8 mouse cellular contexts compared by ENCODE assay signal in the genomic region with DNA sequence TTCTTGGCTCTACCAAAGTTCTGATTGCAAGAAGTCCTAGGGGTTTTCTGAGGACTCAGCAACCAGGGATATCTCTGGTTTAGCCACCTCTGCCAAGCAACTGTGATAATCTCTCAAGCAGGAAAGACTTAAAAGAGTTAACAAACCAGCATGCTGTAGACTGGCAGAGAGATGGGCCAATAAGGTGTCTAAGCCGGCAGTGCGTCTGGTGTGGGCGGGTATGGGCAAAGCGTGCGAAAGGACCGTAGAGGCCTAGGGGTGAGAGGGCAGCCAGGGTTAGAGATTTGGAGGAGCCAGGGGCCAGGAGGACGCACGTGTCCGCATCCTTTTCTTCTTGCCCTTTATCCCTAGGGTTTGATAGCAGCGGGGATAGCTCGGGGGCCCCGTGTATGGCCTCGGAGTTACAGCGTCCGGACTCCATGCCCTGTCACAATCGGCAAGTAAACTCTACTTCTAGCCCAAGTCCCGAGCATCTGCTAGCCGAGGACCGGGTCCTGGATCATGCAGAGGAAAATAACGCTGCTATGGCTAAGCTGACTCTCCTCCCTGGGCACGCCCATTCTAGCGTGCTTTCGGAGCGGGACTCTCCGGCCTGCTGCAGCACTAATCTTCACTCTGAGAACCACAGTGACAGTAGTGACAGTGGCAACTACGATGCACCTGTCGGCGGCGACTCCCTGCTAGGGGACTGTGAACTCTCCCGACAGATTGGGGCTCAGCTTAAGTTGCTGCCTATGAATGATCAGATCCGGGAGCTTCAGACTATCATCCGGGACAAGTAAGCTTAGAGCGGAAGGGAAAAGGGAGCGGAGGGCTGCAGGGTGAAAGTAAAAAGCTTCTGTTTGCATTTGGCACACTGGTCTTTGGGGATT. TPM values are rescaled to one million over a fixed set of nuclear protein-coding genes. Genes with fewer than 3 reads are reported as not detected.
DNase-seq lines count a peak whose midpoint lies in the region; ATAC-seq lines count a peak whose summit lies in the region.

A gene (plus strand): TSS at position 247 of the 872 bp plus-strand sequence.

- ATAC-seq in intestine, embryonic 16.5 days: peak; percentile 98

- peak within 1 kb of the TSS; percentile 77 for H3K27ac ChIP-seq in intestine, embryonic 16.5 days (ENCODE audit: low read length)
- H3K27ac ChIP-seq in midbrain, embryonic 10.5 days (replicated peaks): peak within 1 kb of the TSS; percentile 78

- H3K4me3 ChIP-seq in intestine, embryonic 16.5 days (ENCODE audit: low read length): peak within 1 kb of the TSS; percentile 63
- H3K4me3 ChIP-seq in midbrain, embryonic 10.5 days: peak within 1 kb of the TSS; percentile 58

- no peaks in the 10 kb centered on the region for H3K36me3 ChIP-seq in intestine, embryonic 16.5 days (ENCODE audit: control insufficient read depth, insufficient read depth, low read length)
- no peaks in the 10 kb centered on the region for H3K36me3 ChIP-seq in midbrain, embryonic 10.5 days

- peak within 1 kb of the TSS; percentile 48 for H3K4me2 ChIP-seq in intestine, embryonic 16.5 days (ENCODE audit: low read depth, low read length)

- 16% methylated on average over 34 of the region's 34 CpGs for WGBS in intestine, embryonic 16.5 days
- 21% methylated on average over 34 of the region's 34 CpGs for WGBS in midbrain, embryonic 10.5 days

- H3K9ac ChIP-seq in intestine, embryonic 16.5 days (ENCODE audit: low read depth, low read length): peak within 1 kb of the TSS; percentile 61

- peak; percentile 78 for DNase-seq in adrenal gland, adult 8-10 months
- peak; percentile 48 for DNase-seq in embryo, embryonic 11.5 days (ENCODE audit: low read depth, low spot score)
- DNase-seq in gastrocnemius, postnatal 36 days: peak; percentile 45 to 64
- peak; percentile 72 to 75 for DNase-seq in left cerebral cortex, postnatal 36 days (ENCODE audit: low spot score in 2 of 2)
- peak; percentile 64 for DNase-seq in midbrain, embryonic 10.5 days (ENCODE audit: low spot score)
- peak; percentile 69 for DNase-seq in right cerebral cortex, postnatal 4 days
- peak; percentile 54 for DNase-seq in yolk sac, embryonic 10.5 days (ENCODE audit: low spot score)

- no peaks in the 10 kb centered on the region for H3K9me3 ChIP-seq in intestine, embryonic 16.5 days (ENCODE audit: control insufficient read depth, low read length)
- H3K9me3 ChIP-seq in midbrain, embryonic 10.5 days (replicated peaks): no peaks in the 10 kb centered on the region

- H3K27me3 ChIP-seq in intestine, embryonic 16.5 days (replicated peaks; ENCODE audit: control insufficient read depth, insufficient read depth, low read length): no peaks in the 10 kb centered on the region
- peaks cover 94% of the 10 kb centered on the region for H3K27me3 ChIP-seq in midbrain, embryonic 10.5 days (ENCODE audit: low read depth, poor library complexity, severe bottlenecking)

- no peaks in the 10 kb centered on the region for H3K4me1 ChIP-seq in intestine, embryonic 16.5 days (ENCODE audit: control insufficient read depth, insufficient read depth, low read length)
- no peaks in the 10 kb centered on the region for H3K4me1 ChIP-seq in midbrain, embryonic 10.5 days

- intact Hi-C loops in gastrocnemius, postnatal 36 days (cut with DNase I): no loop called here
- intact Hi-C loops in left cerebral cortex, postnatal 36 days (cut with DNase I): loop anchor here (10.0 kb wide), 1 partner anchor 68 kb away; a partner anchor contains a TSS

RNA-seq across cellular contexts. Expression of the gene that starts here (rescaled TPM):
- total RNA-seq in adrenal gland, adult 8-10 months (2022): 10 to 100 TPM; 17.7 to 19.7 (median 18.7) TPM
- 10 to 100 TPM in 1 of 2 experiments, 1 to 10 TPM in 1; 10.0 to 11.0 TPM for total RNA-seq in gastrocnemius, postnatal 36 days (2021)
- polyA plus RNA-seq in intestine, embryonic 16.5 days (2015; fragmentation: Nextera tagmentation; extraction: Ambion mirVana): 1.2 and 1.6 TPM in 2 replicates
- 10 to 100 TPM; 14.9 to 15.4 TPM for total RNA-seq in left cerebral cortex, postnatal 36 days (2021)
- 0.68 and 1.1 TPM in 2 replicates for polyA plus RNA-seq in midbrain, embryonic 10.5 days (2016; fragmentation: Nextera tagmentation; extraction: Ambion mirVana)

Comparison
In these comparisons a context has a peak if more than half of its experiments do, and no peak if none do; other contexts are left out.
1. Peak in every context shown above with its lines: DNase-seq, ATAC-seq, H3K4me3 ChIP-seq and H3K27ac ChIP-seq.